Mouse (Mus musculus) lung, postnatal 0 days (tissue): ENCODE measurements around the gene Cdr2l.

Experiments used
- CTCF ChIP-seq: IDR thresholded peaks from 2 replicates; pipeline ENCODE4 v1.5.1; 2016; ENCODE audit warnings: antibody characterized with exemption, mild to moderate bottlenecking
- EP300 ChIP-seq: IDR thresholded peaks from 2 replicates; pipeline ENCODE4 v1.6.1; 2016; ENCODE audit warnings: antibody characterized with exemption, mild to moderate bottlenecking, control low read depth

- TF ChIP-seq CTCF = no peak
- no peak for TF ChIP-seq EP300
Measured at GRCm38 (mm10) chr11:115366706-115367394, 14.9 kb upstream of the Cdr2l start.
